Mouse (Mus musculus): ENCODE results near the gene Rps8. TPM values are rescaled to one million over a fixed set of nuclear protein-coding genes. Genes with fewer than 3 reads are reported as not detected.

Rps8 gene
- 709 and 740 TPM in 2 replicates for polyA plus RNA-seq (2015; fragmentation: Nextera tagmentation; extraction: Ambion mirVana)

DNA sequence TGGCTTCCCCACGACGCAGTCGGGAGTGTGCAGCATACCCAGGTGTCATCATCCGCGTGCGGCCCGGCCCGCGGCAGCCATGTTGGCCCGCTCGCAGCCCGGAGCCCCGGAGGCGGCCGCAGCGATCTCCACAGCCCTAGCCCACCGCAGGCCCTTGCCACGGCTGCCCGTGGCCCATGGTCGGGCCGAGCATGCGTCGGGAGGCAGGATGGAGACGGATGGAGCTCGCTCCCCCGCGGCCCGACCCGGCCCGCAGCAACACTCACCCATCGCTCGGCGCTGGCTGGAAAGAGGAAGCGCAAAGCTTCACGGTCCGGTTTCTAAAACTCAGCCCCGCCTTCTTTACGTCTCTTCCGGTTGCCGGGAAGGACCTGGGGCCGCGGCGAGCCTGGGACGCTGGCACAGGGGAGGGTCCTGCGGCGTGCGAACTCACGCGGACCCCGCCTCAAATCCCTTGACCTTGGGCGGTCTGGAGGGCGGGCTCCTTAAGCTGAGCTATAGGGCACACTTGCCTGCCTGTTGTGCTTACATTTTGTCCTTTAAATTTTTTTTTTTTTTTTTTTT is at the start of gene Rps8:
Rps8 (minus strand) TSS at position 452 of the 564 bp plus-strand sequence.

GRCm38 (mm10) chr4:117181863-117182758 is 26.1 kb upstream of the Rps8 start, which contains the start of gene Kif2c:
Gene Kif2c, minus strand, starts transcription at chr4:117182639.

GRCm38 (mm10) chr4:117133817-117134600 is 22.0 kb downstream of the Rps8 start, which contains the start of gene Plk3:
Gene Plk3, minus strand, starts transcription at chr4:117133963.

GRCm38 (mm10) chr4:117126675-117127290 is 29.3 kb downstream of the Rps8 start, which contains the start of gene Tctex1d4:
Gene Tctex1d4, plus strand, starts transcription at chr4:117126794.

GRCm38 (mm10) chr4:117125348-117125909 is 30.6 kb downstream of the Rps8 start, which contains the start of gene Btbd19:
Gene Btbd19, minus strand, starts transcription at chr4:117125725.

Small RNAs within 50 kb of the gene (microRNA-seq; reads per million reads assigned to microRNA genes)
- gene Gm22398: not detected

Other genes starting within 250 kb of the Rps8 start
- 54.3 and 54.6 TPM in 2 replicates for gene Urod, start 161.8 kb downstream of the Rps8 start, polyA plus RNA-seq (2015; fragmentation: Nextera tagmentation; extraction: Ambion mirVana)
- gene Hectd3, start 160.9 kb downstream of the Rps8 start, polyA plus RNA-seq (2015; fragmentation: Nextera tagmentation; extraction: Ambion mirVana): 5.9 and 6.5 TPM in 2 replicates
- gene Eif2b3, start 136.8 kb downstream of the Rps8 start, polyA plus RNA-seq (2015; fragmentation: Nextera tagmentation; extraction: Ambion mirVana): 33.5 TPM in 2 replicates
- gene Ptch2, start 60.2 kb downstream of the Rps8 start, polyA plus RNA-seq (2015; fragmentation: Nextera tagmentation; extraction: Ambion mirVana): 1.0 and 1.1 TPM in 2 replicates
- 4.9 and 5.6 TPM in 2 replicates for gene Btbd19, start 30.5 kb downstream of the Rps8 start, polyA plus RNA-seq (2015; fragmentation: Nextera tagmentation; extraction: Ambion mirVana)
- 0.25 and 0.51 TPM in 2 replicates for gene Tctex1d4, start 29.4 kb downstream of the Rps8 start, polyA plus RNA-seq (2015; fragmentation: Nextera tagmentation; extraction: Ambion mirVana)
- gene Plk3, start 22.3 kb downstream of the Rps8 start, polyA plus RNA-seq (2015; fragmentation: Nextera tagmentation; extraction: Ambion mirVana): 8.9 and 9.2 TPM in 2 replicates
- 7.8 and 10.4 TPM in 2 replicates for gene Kif2c, start 26.4 kb upstream of the Rps8 start, polyA plus RNA-seq (2015; fragmentation: Nextera tagmentation; extraction: Ambion mirVana)
- gene Tmem53, start 95.7 kb upstream of the Rps8 start, polyA plus RNA-seq (2015; fragmentation: Nextera tagmentation; extraction: Ambion mirVana): 10.5 and 13.7 TPM in 2 replicates
- gene Armh1, start 95.9 kb upstream of the Rps8 start, polyA plus RNA-seq (2015; fragmentation: Nextera tagmentation; extraction: Ambion mirVana): 0.08 TPM in 1 of 2 replicates, not detected in the other